Mouse (Mus musculus) G1E (cell line): Measurements from ENCODE around the gene Sltm. TPM values are rescaled to one million over a fixed set of nuclear protein-coding genes. Genes with fewer than 3 reads are reported as not detected.

Source experiments
- ATAC-seq: 2 replicates; pipeline ENCODE4 v1.8.0; 2016; ENCODE audit warnings: mild to moderate bottlenecking; ENCODE audit not compliant: insufficient number of reproducible peaks, poor library complexity, low FRiP score, severe bottlenecking; ENCODE audit errors: extremely low read depth
- DNase-seq: peaks from one replicate; pipeline ENCODE4 v3.0.0; 2012; ENCODE audit warnings: low spot score
- H3K27me3 ChIP-seq: 2 replicates; pipeline ENCODE4 v1.6.1; 2012; ENCODE audit warnings: mild to moderate bottlenecking, low read length, inconsistent platforms; ENCODE audit not compliant: insufficient read depth
- H3K36me3 ChIP-seq: replicated peaks from 2 replicates; pipeline ENCODE3; 2012; ENCODE audit warnings: mild to moderate bottlenecking, inconsistent platforms
- H3K4me1 ChIP-seq: 2 replicates; pipeline ENCODE4 v1.6.1; 2012; ENCODE audit warnings: low read depth, low read length, inconsistent platforms, mixed read lengths; ENCODE audit not compliant: insufficient read depth
- H3K4me3 ChIP-seq: 2 replicates; pipeline ENCODE4 v1.5.1; 2012; ENCODE audit warnings: low read depth, mild to moderate bottlenecking, inconsistent platforms, low read length, moderate library complexity, mixed read lengths
- H3K9me3 ChIP-seq: replicated peaks from 2 replicates; pipeline ENCODE4 v1.6.1; 2012; ENCODE audit warnings: inconsistent platforms
- CTCF ChIP-seq: IDR thresholded peaks from 2 replicates; pipeline ENCODE4 v1.5.1; 2012; ENCODE audit warnings: low read depth, low read length, inconsistent platforms, mixed read lengths
- GATA1 ChIP-seq: IDR thresholded peaks from 2 replicates; pipeline ENCODE4 v1.6.1; 2012; ENCODE audit warnings: borderline replicate concordance, low read length, inconsistent platforms, mixed read lengths
- GATA2 ChIP-seq: IDR thresholded peaks from 2 replicates; pipeline ENCODE4 v1.6.1; 2012; ENCODE audit warnings: low read depth, low read length, inconsistent platforms, borderline replicate concordance
- POLR2AphosphoS5 ChIP-seq: IDR thresholded peaks from 2 replicates; pipeline ENCODE4 v1.6.1; 2012; ENCODE audit warnings: low read depth, low read length, inconsistent platforms; ENCODE audit not compliant: insufficient replicate concordance
- TAL1 ChIP-seq: conservative IDR thresholded peaks from 2 replicates; pipeline ENCODE4 v1.6.1; 2012; ENCODE audit warnings: low read depth, low read length, inconsistent platforms, mixed read lengths
- polyA plus RNA-seq: library from polyadenylated mRNA; stranded (reverse); fragments of >175 nt; gene quantifications from 2 replicates; pipeline ENCODE4 v1.2.3, GENCODE M21; 2012
- total RNA-seq, 2 experiments: library from RNA; stranded (forward) in 1 of 2; stranded (reverse) in 1 of 2; fragments of 200-1000 nt in 1 of 2; fragments of >200 nt in 1 of 2; fragmentation: Nextera tagmentation in 1 of 2; gene quantifications; 2 replicates each; pipeline ENCODE4 v1.2.3; 2014 to 2017

Sltm gene
- total and polyA plus RNA-seq, 3 experiments, result 12.2 to 125 (median 73.9) TPM

DNA sequence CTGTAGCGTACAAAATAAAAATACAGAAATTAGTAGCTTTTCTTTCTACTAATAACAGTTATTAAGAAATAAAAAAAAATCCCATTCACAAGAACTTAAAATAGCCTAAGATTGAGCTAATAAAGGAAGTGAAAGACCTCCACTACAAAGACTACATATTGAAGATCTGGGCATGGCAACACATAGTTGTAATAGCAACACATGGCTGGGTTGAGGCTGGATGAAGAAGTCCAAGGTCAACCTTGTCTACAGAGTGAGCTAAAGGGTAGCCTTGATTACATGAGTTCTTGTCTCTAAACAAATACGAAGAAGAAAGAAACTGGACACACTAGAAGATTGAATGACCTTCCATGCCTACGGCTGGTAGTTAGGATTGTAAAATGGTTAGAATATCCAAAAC lies 18.7 kb upstream of the Sltm start:
- TF ChIP-seq GATA2 (no peak), POLR2AphosphoS5 (no peak), TAL1 (no peak), GATA1 (no peak), CTCF (no peak)
- peaks cover 19% of the 10 kb centered on the region; the same call in 1 of the 2 replicates for H3K27me3 ChIP-seq
- H3K4me3 ChIP-seq, result no peak overlapping the region
- no peak for ATAC-seq
- no peaks in the 10 kb centered on the region for H3K36me3 ChIP-seq
- H3K4me1 ChIP-seq, result no peaks in the 10 kb centered on the region
- H3K9me3 ChIP-seq, result no peaks in the 10 kb centered on the region
- DNase-seq, result no peak

DNA sequence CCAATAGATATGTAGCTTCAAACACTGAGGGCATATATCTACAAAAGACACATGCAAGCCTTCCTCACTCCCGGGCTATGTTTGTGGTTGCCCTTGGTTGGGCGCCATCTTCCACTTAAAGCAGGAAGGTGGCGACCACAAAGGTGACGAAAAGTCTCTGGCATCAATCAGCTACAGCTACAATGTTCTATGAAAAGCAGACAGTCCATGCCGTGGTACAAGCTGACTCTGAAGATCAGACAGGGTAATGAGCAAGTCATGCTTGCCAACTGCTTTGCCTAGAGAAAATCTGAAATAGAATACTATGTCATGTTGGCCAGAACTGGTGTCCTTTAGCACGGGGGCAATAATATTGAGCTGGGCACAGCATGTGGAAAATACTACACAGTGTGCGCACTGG lies 18.2 kb upstream of the Sltm start:
- DNase-seq (no peak), ATAC-seq (no peak)
- no peaks in the 10 kb centered on the region for H3K36me3 ChIP-seq
- H3K4me1 ChIP-seq, result no peaks in the 10 kb centered on the region
- TF ChIP-seq CTCF, result no peak
- TF ChIP-seq TAL1, result no peak
- TF ChIP-seq POLR2AphosphoS5, result no peak
- TF ChIP-seq GATA1, result no peak
- no peak for TF ChIP-seq GATA2
- H3K27me3 ChIP-seq, result peaks cover 19% of the 10 kb centered on the region; the same call in 1 of the 2 replicates
- H3K9me3 ChIP-seq, result no peaks in the 10 kb centered on the region
- no peak overlapping the region for H3K4me3 ChIP-seq

DNA sequence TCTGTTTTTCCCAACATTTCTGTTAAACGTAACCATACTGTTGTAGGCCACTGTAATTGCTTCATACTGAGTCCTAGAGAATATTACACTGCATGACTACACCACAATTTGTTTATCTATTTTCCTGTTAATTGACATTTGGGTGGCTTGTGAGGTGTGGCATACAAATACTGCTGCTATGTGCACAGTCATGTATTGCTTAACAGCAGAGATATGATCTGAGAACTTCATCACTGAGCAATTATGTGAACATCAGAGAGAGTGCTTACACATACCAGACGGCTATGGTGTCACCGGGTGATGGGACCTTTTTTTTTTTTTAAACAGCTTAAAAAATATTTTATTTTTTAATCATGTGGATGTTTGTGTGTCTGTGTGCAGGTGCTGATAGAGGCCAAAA lies 9.2 kb upstream of the Sltm start:
- DNase-seq (no peak), ATAC-seq (peak; percentile 34; the same call in 1 of the 2 replicates)
- no peaks in the 10 kb centered on the region for H3K36me3 ChIP-seq
- peaks cover 6% of the 10 kb centered on the region; the same call in 1 of the 2 replicates for H3K27me3 ChIP-seq
- no peak overlapping the region for H3K4me3 ChIP-seq
- no peaks in the 10 kb centered on the region for H3K9me3 ChIP-seq
- TF ChIP-seq CTCF (no peak), POLR2AphosphoS5 (no peak), GATA2 (no peak), TAL1 (no peak), GATA1 (no peak)
- H3K4me1 ChIP-seq, result peaks cover 10% of the 10 kb centered on the region

DNA sequence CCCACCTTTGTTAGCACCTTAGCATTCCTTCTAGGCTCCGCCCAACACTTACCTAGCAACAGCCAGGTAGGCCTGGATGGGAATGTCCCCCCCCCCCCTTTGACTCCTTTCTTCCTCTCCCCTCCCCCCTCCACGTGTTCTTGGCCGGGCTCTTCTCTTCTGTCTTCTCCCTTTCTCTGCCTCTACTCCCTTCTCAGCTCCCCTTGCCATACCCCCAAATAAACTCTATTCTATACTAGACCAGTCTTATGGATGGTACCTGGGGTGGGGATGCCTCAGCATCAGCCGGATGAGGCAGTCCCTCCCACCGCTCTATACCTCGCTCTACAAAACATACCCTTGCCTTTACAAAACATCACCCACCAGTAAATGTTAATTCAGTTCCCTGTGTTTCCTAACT lies 970 bp upstream of the Sltm start:
- DNase-seq (no peak), ATAC-seq (no peak)
- no peaks in the 10 kb centered on the region for H3K9me3 ChIP-seq
- H3K27me3 ChIP-seq, result no peaks in the 10 kb centered on the region
- no peak for TF ChIP-seq TAL1
- TF ChIP-seq POLR2AphosphoS5, result no peak
- no peak for TF ChIP-seq GATA1
- TF ChIP-seq GATA2, result no peak
- TF ChIP-seq CTCF, result no peak
- peaks cover 16% of the 10 kb centered on the region for H3K4me1 ChIP-seq
- peaks cover 3% of the 10 kb centered on the region for H3K36me3 ChIP-seq
- H3K4me3 ChIP-seq, result peak overlapping the region; percentile 99; the same call in 1 of the 2 replicates

DNA sequence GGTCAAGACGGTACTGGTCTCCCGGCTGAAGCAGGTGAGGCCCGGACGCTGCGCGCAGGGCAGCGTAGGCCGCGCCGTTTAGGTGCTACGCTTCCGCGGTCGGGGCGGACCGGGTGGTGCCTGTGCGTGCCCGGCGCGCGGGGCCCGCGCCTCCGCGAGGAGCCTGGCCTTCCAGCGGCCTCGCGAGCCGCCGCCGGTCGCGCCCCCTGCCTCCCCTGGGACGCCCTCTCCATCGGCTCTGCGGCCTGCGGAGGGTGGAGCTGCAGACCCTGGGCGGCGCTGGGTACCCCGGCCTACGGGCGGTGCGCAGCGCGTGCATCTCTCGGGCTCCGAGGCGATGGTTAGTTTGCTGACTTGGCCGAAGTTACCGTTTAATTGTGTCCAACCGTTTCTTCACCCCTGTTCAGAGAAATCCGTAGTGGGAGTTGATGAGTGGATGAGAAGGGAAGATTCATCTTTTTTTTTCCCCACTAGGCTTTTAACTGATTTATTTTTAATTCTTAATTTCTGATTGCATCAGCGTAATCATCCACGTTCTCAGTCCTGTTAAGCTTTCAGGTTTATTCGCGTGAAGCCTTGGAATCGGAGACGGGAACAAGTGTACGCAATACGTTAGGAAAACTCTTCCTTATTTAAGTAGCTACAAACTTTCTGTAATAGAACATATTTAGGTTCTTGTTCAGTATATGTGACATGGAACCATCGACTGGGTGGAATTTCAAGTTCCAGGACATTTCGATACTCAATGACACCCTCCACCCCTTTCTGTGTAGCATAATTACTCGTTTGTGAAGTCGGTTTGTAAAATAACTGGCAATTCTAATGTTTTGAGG lies 710 bp downstream of the Sltm start:
- TF ChIP-seq GATA1, result no peak
- TF ChIP-seq CTCF, result no peak
- peak; percentile 54 for DNase-seq

DNA sequence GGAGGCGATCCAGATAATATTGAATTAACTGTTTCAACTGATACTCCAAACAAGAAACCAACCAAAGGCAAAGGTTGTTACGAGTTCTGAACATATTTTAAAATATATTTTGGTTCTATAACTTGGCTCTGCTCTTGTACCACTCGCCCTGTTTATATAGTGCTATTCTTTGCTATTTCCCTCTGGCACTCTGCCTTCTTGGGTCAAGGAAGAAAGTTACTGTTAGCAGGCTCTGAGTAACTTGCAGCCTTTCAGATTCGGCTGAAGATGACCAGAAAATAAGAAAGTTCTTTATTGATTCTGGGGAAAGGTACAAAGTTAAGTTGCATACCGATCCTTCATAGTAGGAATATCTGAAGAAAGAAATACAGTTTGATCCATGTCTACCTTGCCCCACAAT lies 1.4 kb downstream of the Sltm start:
- DNase-seq, result no peak
- Histone ChIP-seq H3K4me3 (peak overlapping the region; percentile 99), H3K27me3 (no peaks in the 10 kb centered on the region), H3K4me1 (peaks cover 21% of the 10 kb centered on the region), H3K36me3 (peaks cover 25% of the 10 kb centered on the region), H3K9me3 (no peaks in the 10 kb centered on the region)
- no peak for ATAC-seq
- TF ChIP-seq GATA2 (no peak), GATA1 (no peak), CTCF (no peak), POLR2AphosphoS5 (no peak), TAL1 (no peak)

More for the DNA sequence above, 710 bp downstream of the Sltm start:
- Histone ChIP-seq H3K36me3 (peaks cover 19% of the 10 kb centered on the region), H3K4me1 (peaks cover 21% of the 10 kb centered on the region), H3K4me3 (peak overlapping the region; percentile 99), H3K27me3 (no peaks in the 10 kb centered on the region), H3K9me3 (no peaks in the 10 kb centered on the region)
- ATAC-seq, result no peak
